Mouse (Mus musculus) testis, adult 2 months (tissue): Measurements from ENCODE around the gene Mbnl1.

ENCODE experiments used
- CTCF ChIP-seq: fragments of 200-500 bp; IDR thresholded peaks from 2 replicates; pipeline ENCODE4 v1.5.1; 2012; ENCODE audit warnings: low read depth, mild to moderate bottlenecking, inconsistent platforms, low read length, moderate library complexity; ENCODE audit not compliant: control insufficient read depth, insufficient read depth, insufficient replicate concordance
- POLR2A ChIP-seq: fragments of 200-500 bp; IDR thresholded peaks from 2 replicates; pipeline ENCODE4 v1.6.1; 2012; ENCODE audit warnings: low read depth, mild to moderate bottlenecking, inconsistent platforms, low read length, moderate library complexity; ENCODE audit not compliant: control insufficient read depth

GRCm38 (mm10) chr3:60579880-60580279 is 107.2 kb downstream of the Mbnl1 start:
- no peak for TF ChIP-seq POLR2A
- no peak for TF ChIP-seq CTCF
